Mouse (Mus musculus) cortical plate, adult 2 months (tissue): ENCODE measurements around the gene Gm42417.

Experiments
- CTCF ChIP-seq: fragments of 200-500 bp; IDR thresholded peaks from 2 replicates; pipeline ENCODE4 v1.5.1; 2011; ENCODE audit warnings: mild to moderate bottlenecking, control low read depth, low read length; ENCODE audit not compliant: insufficient read depth; ENCODE audit errors: extremely low read depth
- POLR2A ChIP-seq: fragments of 200-500 bp; IDR thresholded peaks from 2 replicates; pipeline ENCODE4 v1.6.1; 2011; ENCODE audit warnings: mild to moderate bottlenecking, low read length, control low read depth; ENCODE audit not compliant: insufficient read depth; ENCODE audit errors: extremely low read depth

GRCm38 (mm10) chr1:36512966-36513280, 26.3 kb downstream of the Gm42417 start:
- TF ChIP-seq CTCF (no peak), POLR2A (no peak)
